Mouse (Mus musculus): ENCODE measurements around the gene Rfx7. TPM values are rescaled to one million over a fixed set of nuclear protein-coding genes. Genes with fewer than 3 reads are reported as not detected.

Gene Rfx7
- polyA plus RNA-seq, 1 experiment from 2014 or later: 17.9 TPM

DNA sequence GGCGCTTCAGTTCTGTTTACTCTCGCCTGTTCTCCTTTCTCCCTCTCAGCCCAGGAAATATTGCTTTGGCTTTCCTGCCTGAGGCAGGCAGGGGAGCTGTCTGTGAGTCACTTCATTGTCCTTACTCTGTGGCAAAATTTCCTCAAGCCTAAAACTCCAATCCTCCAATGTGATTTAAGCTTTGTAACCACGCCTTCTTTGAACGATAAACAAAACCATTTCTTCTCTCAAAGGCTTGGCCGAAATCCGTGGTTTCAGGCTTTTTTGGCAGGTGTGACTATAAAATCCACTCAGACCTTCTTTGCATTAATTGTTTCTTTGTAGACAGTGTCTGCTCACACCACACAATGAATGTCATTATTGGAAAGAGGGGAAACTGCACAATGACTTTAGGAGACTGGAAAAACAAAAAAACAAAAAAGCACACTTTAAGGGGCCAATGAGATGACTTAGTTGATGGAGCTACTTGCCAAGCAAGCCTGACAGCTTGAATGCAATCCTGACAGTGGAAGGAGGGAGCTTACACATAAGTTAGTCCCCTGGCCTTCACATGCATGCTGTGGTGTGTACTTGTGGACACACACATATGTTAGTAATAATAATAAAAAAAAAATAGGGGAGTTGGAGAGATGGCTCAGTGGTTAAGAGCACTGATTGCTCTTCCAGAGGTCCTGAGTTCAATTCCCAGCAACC, 112.5 kb downstream of the Rfx7 start:
- Histone ChIP-seq H3K36me3 (ENCODE audit: control insufficient read depth, insufficient read depth, low read length) (no peaks in the 10 kb centered on the region), H3K4me1 (replicated peaks; ENCODE audit: control insufficient read depth, insufficient read depth, low read length) (peaks cover 27% of the 10 kb centered on the region), H3K9ac (ENCODE audit: low read length) (no peak overlapping the region), H3K27me3 (replicated peaks; ENCODE audit: control insufficient read depth, insufficient read depth, low read length) (no peaks in the 10 kb centered on the region), H3K9me3 (ENCODE audit: control insufficient read depth, low read length) (no peaks in the 10 kb centered on the region), H3K4me2 (ENCODE audit: low read length) (no peak overlapping the region), H3K4me3 (ENCODE audit: low read depth, low read length) (no peak overlapping the region), H3K27ac (ENCODE audit: low read depth) (peak overlapping the region; percentile 49)
- WGBS: 32% methylated on average over 6 of the region's 6 CpGs
- DNase-seq (ENCODE audit: low spot score) (no peak), ATAC-seq (replicated peaks; ENCODE audit: low FRiP score, low TSS enrichment, low read depth) (no peak)

DNA sequence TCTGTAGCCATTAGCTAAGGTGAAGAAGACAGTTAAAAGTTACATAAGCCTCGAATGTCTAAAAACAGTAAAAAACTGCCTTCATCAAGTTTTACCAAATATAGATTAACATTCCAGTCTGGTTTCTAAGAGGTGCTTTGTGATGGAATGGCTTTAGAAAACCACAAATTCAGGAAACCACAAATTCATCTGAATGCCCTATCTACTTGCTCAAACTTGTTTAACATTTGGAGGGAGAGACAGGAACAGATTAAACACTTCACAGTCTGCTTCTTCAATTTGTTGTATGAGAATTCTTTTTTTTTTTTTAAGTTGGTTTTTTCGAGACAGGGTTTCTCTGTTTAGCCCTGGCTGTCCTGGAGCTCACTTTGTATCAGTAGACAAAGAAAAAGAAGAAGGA, 117.7 kb downstream of the Rfx7 start:
- WGBS: 49% methylated on average over 2 of the region's 2 CpGs
- Histone ChIP-seq H3K9ac (ENCODE audit: low read length) (no peak overlapping the region), H3K27me3 (replicated peaks; ENCODE audit: control insufficient read depth, insufficient read depth, low read length) (no peaks in the 10 kb centered on the region), H3K36me3 (ENCODE audit: control insufficient read depth, insufficient read depth, low read length) (no peaks in the 10 kb centered on the region), H3K4me2 (ENCODE audit: low read length) (no peak overlapping the region), H3K9me3 (ENCODE audit: control insufficient read depth, low read length) (no peaks in the 10 kb centered on the region), H3K4me3 (ENCODE audit: low read depth, low read length) (no peak overlapping the region), H3K27ac (ENCODE audit: low read depth) (no peak overlapping the region), H3K4me1 (replicated peaks; ENCODE audit: control insufficient read depth, insufficient read depth, low read length) (peaks cover 11% of the 10 kb centered on the region; the same call in 1 of the 2 replicates)
- no peak for ATAC-seq (replicated peaks; ENCODE audit: low FRiP score, low TSS enrichment, low read depth)
- DNase-seq (ENCODE audit: low spot score): no peak

DNA sequence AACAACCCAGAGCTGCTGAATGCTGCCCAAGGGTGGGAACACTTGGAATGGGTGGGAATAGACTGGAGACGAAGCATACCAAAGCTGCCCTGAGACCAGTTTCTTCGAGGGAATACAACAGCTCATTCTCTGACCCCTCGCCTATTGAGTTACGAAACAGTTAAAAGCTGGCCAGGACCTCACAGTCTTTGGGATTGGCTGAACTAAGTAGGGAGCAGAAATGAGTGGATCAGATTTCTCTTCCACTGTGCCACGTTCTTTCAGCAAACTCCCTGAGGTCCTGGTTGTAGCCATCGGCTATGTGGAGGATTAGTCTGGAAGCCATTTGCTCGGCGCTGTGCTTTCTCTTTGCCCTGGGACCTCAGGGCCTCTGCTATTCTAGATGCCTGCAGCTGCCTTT, 120.9 kb downstream of the Rfx7 start:
- WGBS: 18% methylated on average over 8 of the region's 8 CpGs
- H3K36me3 ChIP-seq (ENCODE audit: control insufficient read depth, insufficient read depth, low read length): no peaks in the 10 kb centered on the region
- H3K4me2 ChIP-seq (ENCODE audit: low read length): peak overlapping the region; percentile 28
- no peak overlapping the region for H3K4me3 ChIP-seq (ENCODE audit: low read depth, low read length)
- no peaks in the 10 kb centered on the region for H3K9me3 ChIP-seq (ENCODE audit: control insufficient read depth, low read length)
- DNase-seq (ENCODE audit: low spot score): no peak
- peak overlapping the region; percentile 84 for H3K27ac ChIP-seq (ENCODE audit: low read depth)
- no peak overlapping the region for H3K9ac ChIP-seq (ENCODE audit: low read length)
- H3K27me3 ChIP-seq (replicated peaks; ENCODE audit: control insufficient read depth, insufficient read depth, low read length): no peaks in the 10 kb centered on the region
- ATAC-seq (replicated peaks; ENCODE audit: low FRiP score, low TSS enrichment, low read depth): peak; percentile 49; the same call in 1 of the 2 replicates
- peaks cover 11% of the 10 kb centered on the region; the same call in 1 of the 2 replicates for H3K4me1 ChIP-seq (replicated peaks; ENCODE audit: control insufficient read depth, insufficient read depth, low read length)

DNA sequence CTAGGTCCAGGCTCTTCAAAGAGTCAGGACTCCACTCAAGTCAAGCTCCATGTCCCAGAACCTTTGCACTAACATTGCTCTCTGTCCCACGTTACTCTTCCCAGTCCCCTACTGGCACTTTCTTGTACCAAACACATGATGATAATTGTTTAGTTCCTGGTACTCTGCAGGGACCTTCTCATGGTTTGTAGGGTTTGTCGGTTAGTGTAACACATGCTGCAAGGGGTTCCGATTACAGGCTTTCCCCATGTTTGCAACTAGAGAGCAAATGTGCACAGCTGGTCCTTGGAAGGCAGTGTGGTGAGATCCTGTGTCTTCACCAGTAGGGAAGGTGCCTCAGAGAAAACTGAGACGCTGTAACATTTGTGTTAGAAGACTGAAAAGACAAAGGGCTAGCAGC, 121.5 kb downstream of the Rfx7 start:
- Histone ChIP-seq H3K27ac (ENCODE audit: low read depth) (peak overlapping the region; percentile 84), H3K4me1 (replicated peaks; ENCODE audit: control insufficient read depth, insufficient read depth, low read length) (peaks cover 11% of the 10 kb centered on the region; the same call in 1 of the 2 replicates), H3K4me2 (ENCODE audit: low read length) (peak overlapping the region; percentile 28), H3K27me3 (replicated peaks; ENCODE audit: control insufficient read depth, insufficient read depth, low read length) (no peaks in the 10 kb centered on the region), H3K9me3 (ENCODE audit: control insufficient read depth, low read length) (no peaks in the 10 kb centered on the region), H3K9ac (ENCODE audit: low read length) (no peak overlapping the region), H3K4me3 (ENCODE audit: low read depth, low read length) (no peak overlapping the region), H3K36me3 (ENCODE audit: control insufficient read depth, insufficient read depth, low read length) (no peaks in the 10 kb centered on the region)
- no peak for DNase-seq (ENCODE audit: low spot score)
- ATAC-seq (replicated peaks; ENCODE audit: low FRiP score, low TSS enrichment, low read depth): no peak
- 31% methylated on average over 4 of the region's 4 CpGs for WGBS

DNA sequence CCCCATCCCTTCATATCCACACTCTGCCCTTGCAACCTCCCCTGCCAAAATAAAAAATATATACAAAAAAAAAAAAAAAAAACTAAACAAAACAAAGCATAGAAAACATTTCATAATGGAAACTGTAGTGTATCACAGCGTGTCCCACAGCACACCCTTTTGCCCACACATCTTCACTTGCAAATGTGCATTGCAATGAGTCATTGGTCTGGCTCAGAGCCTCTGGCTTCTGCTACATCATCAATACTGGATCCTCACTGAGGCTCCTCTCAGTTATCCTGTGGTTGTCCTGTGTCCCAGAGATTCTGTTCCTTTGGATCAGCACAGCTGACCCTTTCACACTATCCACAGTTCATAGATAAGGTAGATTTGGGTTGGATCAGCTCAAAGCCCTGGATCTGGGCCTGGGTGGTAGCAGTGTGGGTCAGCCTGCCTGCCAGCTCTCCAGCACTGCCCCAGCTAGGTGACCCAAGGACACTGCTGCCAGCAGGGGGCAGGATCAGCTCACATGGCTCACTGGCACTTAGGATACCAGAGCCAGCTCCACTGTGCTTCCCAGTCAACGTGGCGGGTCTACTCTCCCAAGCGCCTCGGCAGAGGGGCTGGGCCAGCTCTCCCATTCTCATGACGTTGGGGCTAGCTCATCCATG, 122.7 kb downstream of the Rfx7 start:
- peaks cover 11% of the 10 kb centered on the region; the same call in 1 of the 2 replicates for H3K4me1 ChIP-seq (replicated peaks; ENCODE audit: control insufficient read depth, insufficient read depth, low read length)
- no peaks in the 10 kb centered on the region for H3K36me3 ChIP-seq (ENCODE audit: control insufficient read depth, insufficient read depth, low read length)
- H3K4me2 ChIP-seq (ENCODE audit: low read length): no peak overlapping the region
- ATAC-seq (replicated peaks; ENCODE audit: low FRiP score, low TSS enrichment, low read depth) (peak; percentile 26; the same call in 1 of the 2 replicates), DNase-seq (ENCODE audit: low spot score) (no peak)
- H3K4me3 ChIP-seq (ENCODE audit: low read depth, low read length): no peak overlapping the region
- no peak overlapping the region for H3K9ac ChIP-seq (ENCODE audit: low read length)
- no peaks in the 10 kb centered on the region for H3K27me3 ChIP-seq (replicated peaks; ENCODE audit: control insufficient read depth, insufficient read depth, low read length)
- 80% methylated on average over 6 of the region's 6 CpGs for WGBS
- H3K9me3 ChIP-seq (ENCODE audit: control insufficient read depth, low read length): no peaks in the 10 kb centered on the region
- no peak overlapping the region for H3K27ac ChIP-seq (ENCODE audit: low read depth)

DNA sequence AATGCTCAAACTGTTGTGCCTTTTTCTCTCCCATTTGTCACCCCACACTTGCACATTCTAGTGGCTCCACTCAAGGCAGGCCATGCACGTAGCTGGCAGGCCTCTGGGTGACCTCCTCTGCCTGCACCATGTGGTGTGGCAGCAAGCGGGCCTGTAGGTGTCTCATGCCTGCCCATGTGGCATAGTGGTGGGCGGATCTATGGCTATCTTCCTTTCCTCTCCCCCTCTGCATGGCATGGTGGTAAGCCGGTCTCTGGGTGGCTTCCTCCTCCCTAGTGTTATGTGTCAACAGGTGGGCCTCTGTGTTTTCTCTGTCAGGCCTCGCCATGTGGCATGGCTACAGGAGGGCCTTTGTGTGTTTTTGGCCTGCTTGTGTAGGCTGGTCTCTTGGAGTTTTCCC, 123.6 kb downstream of the Rfx7 start:
- H3K27me3 ChIP-seq (replicated peaks; ENCODE audit: control insufficient read depth, insufficient read depth, low read length): no peaks in the 10 kb centered on the region
- no peak for ATAC-seq (replicated peaks; ENCODE audit: low FRiP score, low TSS enrichment, low read depth)
- H3K4me2 ChIP-seq (ENCODE audit: low read length): no peak overlapping the region
- H3K4me3 ChIP-seq (ENCODE audit: low read depth, low read length): no peak overlapping the region
- H3K27ac ChIP-seq (ENCODE audit: low read depth): no peak overlapping the region
- no peak overlapping the region for H3K9ac ChIP-seq (ENCODE audit: low read length)
- peaks cover 11% of the 10 kb centered on the region for H3K4me1 ChIP-seq (replicated peaks; ENCODE audit: control insufficient read depth, insufficient read depth, low read length)
- no peak for DNase-seq (ENCODE audit: low spot score)
- 81% methylated on average over 5 of the region's 5 CpGs for WGBS
- H3K9me3 ChIP-seq (ENCODE audit: control insufficient read depth, low read length): no peaks in the 10 kb centered on the region
- no peaks in the 10 kb centered on the region for H3K36me3 ChIP-seq (ENCODE audit: control insufficient read depth, insufficient read depth, low read length)

DNA sequence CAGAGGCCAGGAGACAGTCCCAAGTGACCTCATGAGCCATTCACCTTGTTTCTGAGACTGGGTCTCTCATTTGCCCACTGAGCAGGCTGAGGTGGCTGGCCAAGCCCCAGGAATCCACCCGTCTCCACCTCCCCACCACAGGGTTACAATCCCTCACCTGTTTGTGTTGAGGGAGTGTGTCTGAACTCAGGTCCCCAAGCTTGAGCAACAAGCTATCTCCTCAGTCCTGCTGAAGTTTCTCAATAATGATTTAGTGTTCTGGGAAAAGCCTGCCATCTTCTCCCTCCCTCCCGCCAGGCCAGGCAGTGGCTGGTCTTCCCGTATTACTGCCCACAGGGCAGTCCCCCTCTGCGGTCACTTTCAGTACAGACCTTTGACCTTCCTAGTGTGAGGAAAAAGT, 124.5 kb downstream of the Rfx7 start:
- Histone ChIP-seq H3K4me1 (replicated peaks; ENCODE audit: control insufficient read depth, insufficient read depth, low read length) (peaks cover 15% of the 10 kb centered on the region), H3K4me2 (ENCODE audit: low read length) (no peak overlapping the region), H3K4me3 (ENCODE audit: low read depth, low read length) (no peak overlapping the region), H3K9ac (ENCODE audit: low read length) (no peak overlapping the region), H3K9me3 (ENCODE audit: control insufficient read depth, low read length) (no peaks in the 10 kb centered on the region), H3K36me3 (ENCODE audit: control insufficient read depth, insufficient read depth, low read length) (no peaks in the 10 kb centered on the region), H3K27me3 (replicated peaks; ENCODE audit: control insufficient read depth, insufficient read depth, low read length) (no peaks in the 10 kb centered on the region), H3K27ac (ENCODE audit: low read depth) (no peak overlapping the region)
- DNase-seq (ENCODE audit: low spot score) (no peak), ATAC-seq (replicated peaks; ENCODE audit: low FRiP score, low TSS enrichment, low read depth) (no peak)
- WGBS: 63% methylated on average over 4 of the region's 4 CpGs

DNA sequence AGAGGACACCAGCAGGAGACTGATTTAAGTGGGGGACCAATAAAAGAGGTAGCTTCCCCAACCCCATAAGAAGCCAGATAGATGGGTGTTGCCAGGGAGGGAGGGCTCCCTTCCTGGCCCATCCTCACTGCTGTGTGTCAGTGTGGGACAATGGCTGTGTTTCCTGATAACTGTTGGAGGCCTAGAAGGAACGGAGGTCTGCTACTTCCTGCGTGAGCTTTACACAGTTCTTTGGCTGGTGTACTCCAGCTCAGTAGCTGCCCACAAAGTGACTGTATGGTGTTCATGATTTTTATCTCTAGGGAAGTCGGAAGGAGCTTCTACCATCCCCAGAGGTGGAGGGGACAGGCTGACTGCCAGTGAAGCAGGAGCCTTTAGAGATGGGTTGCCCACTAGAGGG, 124.9 kb downstream of the Rfx7 start:
- DNase-seq (ENCODE audit: low spot score) (no peak), ATAC-seq (replicated peaks; ENCODE audit: low FRiP score, low TSS enrichment, low read depth) (no peak)
- Histone ChIP-seq H3K36me3 (ENCODE audit: control insufficient read depth, insufficient read depth, low read length) (no peaks in the 10 kb centered on the region), H3K27ac (ENCODE audit: low read depth) (no peak overlapping the region), H3K4me2 (ENCODE audit: low read length) (no peak overlapping the region), H3K9me3 (ENCODE audit: control insufficient read depth, low read length) (no peaks in the 10 kb centered on the region), H3K4me1 (replicated peaks; ENCODE audit: control insufficient read depth, insufficient read depth, low read length) (peaks cover 15% of the 10 kb centered on the region), H3K9ac (ENCODE audit: low read length) (no peak overlapping the region), H3K27me3 (replicated peaks; ENCODE audit: control insufficient read depth, insufficient read depth, low read length) (no peaks in the 10 kb centered on the region), H3K4me3 (ENCODE audit: low read depth, low read length) (no peak overlapping the region)
- WGBS: 59% methylated on average over 3 of the region's 3 CpGs

DNA sequence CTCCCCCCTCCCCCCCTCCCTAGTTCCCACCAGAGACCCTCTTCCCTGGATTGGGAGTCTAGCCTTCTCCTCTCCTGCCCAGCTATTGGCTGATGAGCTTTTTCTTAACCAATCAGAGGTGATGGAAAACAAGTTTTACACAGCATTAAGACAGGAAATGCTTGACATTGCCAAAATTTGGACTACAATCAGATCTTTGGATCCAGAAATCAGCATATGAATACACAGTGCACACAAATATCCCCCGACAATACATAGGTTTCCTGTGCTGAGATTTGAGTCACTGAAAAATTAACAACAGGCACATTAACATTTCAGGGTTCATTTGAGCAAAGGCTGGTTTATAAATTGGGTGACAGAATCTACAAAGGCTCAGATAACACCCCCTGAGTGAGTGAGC, 125.7 kb downstream of the Rfx7 start:
- no peak for ATAC-seq (replicated peaks; ENCODE audit: low FRiP score, low TSS enrichment, low read depth)
- WGBS: 73% methylated on average over 1 of the region's 1 CpGs
- H3K27ac ChIP-seq (ENCODE audit: low read depth): no peak overlapping the region

More for the DNA sequence above, 125.7 kb downstream of the Rfx7 start:
- no peak for DNase-seq (ENCODE audit: low spot score)
- Histone ChIP-seq H3K4me3 (ENCODE audit: low read depth, low read length) (no peak overlapping the region), H3K9me3 (ENCODE audit: control insufficient read depth, low read length) (no peaks in the 10 kb centered on the region), H3K9ac (ENCODE audit: low read length) (no peak overlapping the region), H3K4me2 (ENCODE audit: low read length) (no peak overlapping the region), H3K36me3 (ENCODE audit: control insufficient read depth, insufficient read depth, low read length) (no peaks in the 10 kb centered on the region), H3K4me1 (replicated peaks; ENCODE audit: control insufficient read depth, insufficient read depth, low read length) (peaks cover 12% of the 10 kb centered on the region), H3K27me3 (replicated peaks; ENCODE audit: control insufficient read depth, insufficient read depth, low read length) (no peaks in the 10 kb centered on the region)
